Mouse (Mus musculus) olfactory bulb, adult 2 months (tissue): ENCODE results near the gene Fbxo3.

ENCODE experiments used
- CTCF ChIP-seq: fragments of 200-500 bp; IDR thresholded peaks from 2 replicates; pipeline ENCODE4 v1.5.1; 2012; ENCODE audit warnings: low read depth, mild to moderate bottlenecking, low read length, moderate library complexity; ENCODE audit not compliant: insufficient read depth
- POLR2A ChIP-seq: fragments of 200-500 bp; IDR thresholded peaks from 2 replicates; pipeline ENCODE4 v1.6.1; 2012; ENCODE audit warnings: mild to moderate bottlenecking, low read depth, low read length, moderate library complexity; ENCODE audit not compliant: insufficient read depth

- TF ChIP-seq CTCF (no peak), POLR2A (no peak)
Measured at GRCm38 (mm10) chr2:104023096-104023495, 4.4 kb upstream of the Fbxo3 start.
